Mouse (Mus musculus): ENCODE results near the gene Iqsec3.

- TF ChIP-seq POLR2A (IDR thresholded peaks at IDR 0.05; ENCODE audit: extremely low read depth, insufficient read depth, low read length) = no peak
- TF ChIP-seq CTCF (IDR thresholded peaks at IDR 0.05; ENCODE audit: extremely low read depth, insufficient read depth, low read length) = no peak
Measured at GRCm38 (mm10) chr6:121424830-121425229, 48.6 kb downstream of the Iqsec3 start.

Measured in cortical plate, adult 2 months (tissue).